ENCODE assay signal across 11 mouse cellular contexts in the genomic region with DNA sequence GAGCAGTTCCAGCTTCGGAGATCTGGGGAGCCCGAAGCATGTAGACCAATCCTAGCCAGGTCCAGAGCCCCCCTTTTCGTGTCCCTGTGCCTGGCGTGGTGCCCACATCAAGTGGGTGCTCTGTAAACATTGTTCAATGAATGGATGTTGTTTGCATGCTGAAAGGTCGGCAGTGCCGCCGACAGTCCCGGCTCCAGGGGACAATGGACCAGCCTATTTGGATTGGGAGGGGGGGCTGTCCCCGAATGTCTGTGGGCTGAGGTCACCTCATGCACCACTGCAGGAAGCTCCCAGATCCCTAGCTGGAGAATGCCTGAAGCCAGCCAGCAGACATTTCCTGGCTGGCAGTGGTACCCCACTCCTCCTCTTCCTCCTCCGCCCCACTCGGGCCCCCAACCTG. TPM values are rescaled to one million over a fixed set of nuclear protein-coding genes. Genes with fewer than 3 reads are reported as not detected.
DNase-seq lines count a peak whose midpoint lies in the region; ATAC-seq lines count a peak whose summit lies in the region.
"Had no signal": no experiment of that assay in that cellular context is flagged by ENCODE, and none has a peak within 500 bp of the region (broad histone marks: within the 10 kb centered on the region; RNA-seq: fewer than 3 reads in every experiment).

No protein-coding gene starts in this region.

- no peak overlapping the region for H3K4me2 ChIP-seq in midbrain, embryonic 15.5 days
- H3K4me2 ChIP-seq in midbrain, embryonic 14.5 days (ENCODE audit: low read length): no peak overlapping the region
- H3K4me2 ChIP-seq: embryonic facial prominence, embryonic 12.5 days; neural tube, embryonic 13.5 days had no signal

- peaks cover 16% of the 10 kb centered on the region for H3K4me1 ChIP-seq in midbrain, embryonic 10.5 days
- H3K4me1 ChIP-seq in midbrain, embryonic 15.5 days: peaks cover 6% of the 10 kb centered on the region
- 0 out of 2 replicates have a peak, but pooled peaks cover 7% of the 10 kb centered on the region for H3K4me1 ChIP-seq in midbrain, embryonic 14.5 days (ENCODE audit: control insufficient read depth, insufficient read depth, low read length)

- 81% methylated on average over 11 of the region's 11 CpGs for WGBS in midbrain, embryonic 10.5 days
- WGBS in midbrain, embryonic 15.5 days: 46% methylated on average over 11 of the region's 11 CpGs
- WGBS in midbrain, embryonic 14.5 days: 54% methylated on average over 11 of the region's 11 CpGs

- H3K27me3 ChIP-seq in midbrain, embryonic 10.5 days (ENCODE audit: low read depth, poor library complexity, severe bottlenecking): no peaks in the 10 kb centered on the region
- no peaks in the 10 kb centered on the region for H3K27me3 ChIP-seq in midbrain, embryonic 15.5 days (replicated peaks)
- H3K27me3 ChIP-seq in midbrain, embryonic 14.5 days (ENCODE audit: control insufficient read depth, insufficient read depth, low read length): no peaks in the 10 kb centered on the region
- H3K27me3 ChIP-seq: embryonic facial prominence, embryonic 12.5 days; neural tube, embryonic 13.5 days had no signal

- H3K36me3 ChIP-seq in midbrain, embryonic 10.5 days: no peaks in the 10 kb centered on the region
- no peaks in the 10 kb centered on the region for H3K36me3 ChIP-seq in midbrain, embryonic 15.5 days (replicated peaks)
- no peaks in the 10 kb centered on the region for H3K36me3 ChIP-seq in midbrain, embryonic 14.5 days (ENCODE audit: control insufficient read depth, insufficient read depth, low read length)
- H3K36me3 ChIP-seq: embryonic facial prominence, embryonic 12.5 days; neural tube, embryonic 13.5 days had no signal

- peak overlapping the region; percentile 77 for H3K27ac ChIP-seq in midbrain, embryonic 10.5 days (replicated peaks)
- H3K27ac ChIP-seq in midbrain, embryonic 15.5 days: no peak overlapping the region
- H3K27ac ChIP-seq in midbrain, embryonic 14.5 days (replicated peaks; ENCODE audit: low read depth, low read length): no peak overlapping the region
- H3K27ac ChIP-seq: embryonic facial prominence, embryonic 12.5 days; neural tube, embryonic 13.5 days had no signal

- DNase-seq in cerebellum, adult 11-12 months: peak; percentile 5
- no peak for DNase-seq in cerebellum, postnatal 14 days
- DNase-seq in midbrain, embryonic 10.5 days (ENCODE audit: low spot score): no peak
- DNase-seq in kidney, postnatal 10 days: peak; percentile 51
- peak; percentile 35 for DNase-seq in midbrain, embryonic 14.5 days
- DNase-seq in layer of hippocampus, postnatal 10 days (ENCODE audit: low spot score in 2 of 2): no peak
- DNase-seq in testis, postnatal 10 days (ENCODE audit: low spot score): no peak

- no peak overlapping the region for H3K9ac ChIP-seq in midbrain, embryonic 15.5 days
- H3K9ac ChIP-seq in midbrain, embryonic 14.5 days (replicated peaks; ENCODE audit: low read length): no peak overlapping the region
- H3K9ac ChIP-seq: embryonic facial prominence, embryonic 12.5 days; neural tube, embryonic 13.5 days had no signal

- no peak for ATAC-seq in midbrain, embryonic 15.5 days (replicated peaks)
- ATAC-seq in midbrain, embryonic 14.5 days (ENCODE audit: low FRiP score, low TSS enrichment): no peak

- H3K9me3 ChIP-seq in midbrain, embryonic 10.5 days (replicated peaks): no peaks in the 10 kb centered on the region
- no peaks in the 10 kb centered on the region for H3K9me3 ChIP-seq in midbrain, embryonic 15.5 days
- H3K9me3 ChIP-seq in midbrain, embryonic 14.5 days (ENCODE audit: control insufficient read depth, low read length): no peaks in the 10 kb centered on the region
- H3K9me3 ChIP-seq: embryonic facial prominence, embryonic 12.5 days; neural tube, embryonic 13.5 days had no signal

- H3K4me3 ChIP-seq in midbrain, embryonic 10.5 days: no peak overlapping the region
- no peak overlapping the region for H3K4me3 ChIP-seq in midbrain, embryonic 15.5 days
- no peak overlapping the region for H3K4me3 ChIP-seq in midbrain, embryonic 14.5 days (replicated peaks; ENCODE audit: low read depth, low read length)
- H3K4me3 ChIP-seq: embryonic facial prominence, embryonic 12.5 days; neural tube, embryonic 13.5 days had no signal

RNA-seq across cellular contexts. Expression of a gene that starts 22.9 kb away (rescaled TPM):
- 0.14 TPM in 1 of 2 replicates, not detected in the other for polyA plus RNA-seq in midbrain, embryonic 10.5 days (2016; fragmentation: Nextera tagmentation; extraction: Ambion mirVana)
- not detected in 2 replicates for polyA plus RNA-seq in midbrain, embryonic 15.5 days (2015; fragmentation: Nextera tagmentation; extraction: Ambion mirVana)
- polyA plus RNA-seq in midbrain, embryonic 14.5 days (2014; fragmentation: Nextera tagmentation; extraction: Ambion mirVana): not detected in 2 replicates
- not detected for total RNA-seq in layer of hippocampus, postnatal 10 days (2021)
- total RNA-seq: left cerebral cortex, postnatal 10 days had no signal
- polyA plus RNA-seq: embryonic facial prominence, embryonic 12.5 days; neural tube, embryonic 13.5 days had no signal

Comparison
In these comparisons a context has a peak if more than half of its experiments do, and no peak if none do; other contexts are left out.
1. DNase-seq: peak in cerebellum, adult 11-12 months (single experiment), kidney, postnatal 10 days (single experiment) and midbrain, embryonic 14.5 days (single experiment); none in cerebellum, postnatal 14 days (0 of 2), midbrain, embryonic 10.5 days (single experiment), layer of hippocampus, postnatal 10 days (0 of 2) and testis, postnatal 10 days (single experiment).